Comparison of ENCODE assay signal across 7 mouse cellular contexts in the genomic region with DNA sequence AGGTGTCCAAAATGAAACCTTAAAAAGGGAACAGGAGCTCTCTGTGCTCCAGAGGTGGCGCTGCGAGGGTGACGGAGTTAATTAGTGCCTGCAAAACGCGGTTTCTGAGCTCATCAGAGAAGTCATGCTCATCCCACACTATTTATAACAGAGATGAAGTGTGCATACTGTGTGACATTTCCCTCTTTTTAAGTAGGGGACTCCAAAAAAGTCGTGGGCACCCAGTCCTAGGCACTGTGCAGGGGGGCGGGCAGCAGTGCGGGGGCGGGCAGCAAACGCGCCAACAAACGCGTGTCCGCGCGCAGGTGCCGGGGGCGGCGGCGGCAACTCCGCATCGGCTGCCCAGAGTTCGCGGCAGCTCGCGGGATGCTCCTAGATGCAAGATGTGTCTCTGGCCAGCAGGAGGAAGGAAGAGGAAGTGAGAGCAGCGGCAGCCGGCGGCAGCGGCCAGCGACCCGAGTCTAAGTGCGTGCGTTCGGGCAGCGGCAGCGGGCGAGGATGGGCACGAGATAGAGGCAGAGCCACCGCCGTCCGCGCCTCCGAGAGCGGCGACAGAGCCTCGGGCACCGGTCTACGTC. TPM values are rescaled to one million over a fixed set of nuclear protein-coding genes. Genes with fewer than 3 reads are reported as not detected.
A peak's percentile ranks its signal among the peaks of the same experiment; 100 is the strongest.
DNase-seq lines count a peak whose midpoint lies in the region; ATAC-seq lines count a peak whose summit lies in the region.

Gene Elmo1, plus strand, starts transcription at position 464 of the 578 bp plus-strand sequence.

- H3K4me3 ChIP-seq in embryonic facial prominence, embryonic 12.5 days = peak within 1 kb of the TSS; percentile 87
- H3K4me3 ChIP-seq in intestine, embryonic 16.5 days (ENCODE audit: low read length) = peak within 1 kb of the TSS; percentile 87

- WGBS in embryonic facial prominence, embryonic 12.5 days = under 1% methylated on average over 49 of the region's 49 CpGs
- under 1% methylated on average over 48 of the region's 49 CpGs for WGBS in intestine, embryonic 16.5 days

- no peaks in the 10 kb centered on the region for H3K36me3 ChIP-seq in embryonic facial prominence, embryonic 12.5 days
- H3K36me3 ChIP-seq in intestine, embryonic 16.5 days (ENCODE audit: control insufficient read depth, insufficient read depth, low read length) = no peaks in the 10 kb centered on the region

- H3K9ac ChIP-seq in embryonic facial prominence, embryonic 12.5 days = peak within 1 kb of the TSS; percentile 68
- H3K9ac ChIP-seq in intestine, embryonic 16.5 days (ENCODE audit: low read depth, low read length) = peak within 1 kb of the TSS; percentile 86

- peak within 1 kb of the TSS; percentile 96 for H3K4me2 ChIP-seq in embryonic facial prominence, embryonic 12.5 days (replicated peaks)
- peak within 1 kb of the TSS; percentile 82 for H3K4me2 ChIP-seq in intestine, embryonic 16.5 days (ENCODE audit: low read depth, low read length)

- peaks cover 20% of the 10 kb centered on the region for H3K27me3 ChIP-seq in embryonic facial prominence, embryonic 12.5 days
- no peaks in the 10 kb centered on the region for H3K27me3 ChIP-seq in intestine, embryonic 16.5 days (replicated peaks; ENCODE audit: control insufficient read depth, insufficient read depth, low read length)

- 0 out of 2 replicates have a peak, but pooled peaks cover 4% of the 10 kb centered on the region for H3K9me3 ChIP-seq in embryonic facial prominence, embryonic 12.5 days
- no peaks in the 10 kb centered on the region for H3K9me3 ChIP-seq in intestine, embryonic 16.5 days (ENCODE audit: control insufficient read depth, low read length)

- H3K27ac ChIP-seq in embryonic facial prominence, embryonic 12.5 days = peak within 1 kb of the TSS; percentile 63
- H3K27ac ChIP-seq in intestine, embryonic 16.5 days (ENCODE audit: low read length) = peak within 1 kb of the TSS; percentile 89

- ATAC-seq in embryonic facial prominence, embryonic 12.5 days (ENCODE audit: insufficient number of reproducible peaks, insufficient read depth, low FRiP score, low TSS enrichment) = peak; percentile 48; the same call in 1 of the 2 replicates
- ATAC-seq in granulocyte monocyte progenitor cell, adult 5-6 weeks (replicated peaks; ENCODE audit: poor library complexity, severe bottlenecking) = peak; percentile 46
- ATAC-seq in intestine, embryonic 16.5 days = peak; percentile 74
- peak; percentile 87 for ATAC-seq in megakaryocyte-erythroid progenitor cell, adult 5-6 weeks (replicated peaks; ENCODE audit: low FRiP score, low TSS enrichment, poor library complexity, severe bottlenecking)

- peak in 1 of 2 experiments; percentile 26 for DNase-seq in adrenal gland, postnatal 4 days (ENCODE audit: low spot score in 2 of 2)
- peak; percentile 65 to 70 for DNase-seq in left cerebral cortex, postnatal 36 days (ENCODE audit: low spot score in 2 of 2)
- peak; percentile 52 to 55 for DNase-seq in right cerebral cortex, postnatal 36 days (ENCODE audit: low spot score in 2 of 2)

- no peaks in the 10 kb centered on the region for H3K4me1 ChIP-seq in embryonic facial prominence, embryonic 12.5 days
- H3K4me1 ChIP-seq in intestine, embryonic 16.5 days (ENCODE audit: control insufficient read depth, insufficient read depth, low read length) = peaks cover 3% of the 10 kb centered on the region; the same call in 1 of the 2 replicates

- intact Hi-C loops in left cerebral cortex, postnatal 36 days (cut with DNase I) = loop anchor here (1.0 to 5.0 kb wide), 2 partner anchors 53 to 94 kb away; no protein-coding TSS in a partner anchor

RNA-seq across cellular contexts. Expression of gene Elmo1, which starts in this region (rescaled TPM):
- 10 to 100 TPM; 26.2 to 28.2 TPM for total RNA-seq in adrenal gland, postnatal 4 days (2021)
- 8.2 and 11.1 TPM in 2 replicates for polyA plus RNA-seq in embryonic facial prominence, embryonic 12.5 days (2016; fragmentation: Nextera tagmentation; extraction: Ambion mirVana)
- total RNA-seq in granulocyte monocyte progenitor cell, adult 5-6 weeks (2014; fragmentation: Nextera tagmentation) = 98.4 and 131 TPM in 2 replicates
- 62.1 and 64.0 TPM in 2 replicates for total RNA-seq in granulocyte monocyte progenitor cell, adult 5-6 weeks (2017)
- polyA plus RNA-seq in intestine, embryonic 16.5 days (2015; fragmentation: Nextera tagmentation; extraction: Ambion mirVana) = 14.4 and 17.5 TPM in 2 replicates
- 10 to 100 TPM; 61.7 to 75.4 TPM for total RNA-seq in left cerebral cortex, postnatal 36 days (2021)
- total RNA-seq in megakaryocyte-erythroid progenitor cell, adult 5-6 weeks (2014; fragmentation: Nextera tagmentation) = 23.4 and 35.0 TPM in 2 replicates
- 13.0 and 17.2 TPM in 2 replicates for total RNA-seq in megakaryocyte-erythroid progenitor cell, adult 5-6 weeks (2017)
